Mouse (Mus musculus): ENCODE measurements around the gene Nexn.
"Not testable (repeated sequence)": the region's sequence is repeated elsewhere in the genome, so short reads cannot be mapped to it uniquely, and the experiment has no call there.

Gene Nexn

DNA sequence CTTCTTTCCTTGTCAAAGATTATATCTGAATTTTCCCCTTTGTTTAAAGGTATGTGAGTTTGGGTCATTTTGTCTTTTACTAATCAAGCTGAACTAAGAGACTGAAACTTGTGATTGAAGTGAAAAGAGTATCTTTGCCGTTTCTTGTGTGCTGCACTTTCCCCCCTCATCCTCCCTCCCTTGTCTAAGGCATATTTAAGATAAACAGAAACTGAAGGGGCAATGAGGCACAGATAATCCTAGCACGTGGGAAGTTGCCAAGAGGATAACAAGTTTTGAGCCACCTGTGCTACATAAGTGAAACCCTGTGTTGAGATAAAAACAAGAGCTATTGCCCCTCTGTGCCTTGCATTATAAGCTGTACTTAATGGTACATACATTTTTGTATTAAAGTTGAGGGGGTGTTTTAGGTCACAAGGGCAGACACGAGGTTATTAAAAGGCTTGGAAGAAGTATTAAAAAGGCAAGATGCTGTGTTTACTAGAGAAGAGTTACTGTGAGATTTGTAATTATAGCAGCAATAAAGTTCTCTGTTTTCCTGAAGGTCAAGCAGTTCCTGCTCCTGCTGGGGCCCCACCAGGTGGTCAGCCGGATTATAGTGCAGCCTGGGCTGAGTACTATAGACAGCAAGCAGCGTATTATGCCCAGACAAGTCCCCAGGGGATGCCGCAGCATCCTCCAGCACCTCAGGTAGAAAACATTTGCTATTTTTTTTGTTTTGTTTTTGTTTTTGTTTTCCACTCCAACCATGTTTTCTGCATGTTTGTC lies 34.6 kb downstream of the Nexn start:
- DNase-seq: no peak

DNA sequence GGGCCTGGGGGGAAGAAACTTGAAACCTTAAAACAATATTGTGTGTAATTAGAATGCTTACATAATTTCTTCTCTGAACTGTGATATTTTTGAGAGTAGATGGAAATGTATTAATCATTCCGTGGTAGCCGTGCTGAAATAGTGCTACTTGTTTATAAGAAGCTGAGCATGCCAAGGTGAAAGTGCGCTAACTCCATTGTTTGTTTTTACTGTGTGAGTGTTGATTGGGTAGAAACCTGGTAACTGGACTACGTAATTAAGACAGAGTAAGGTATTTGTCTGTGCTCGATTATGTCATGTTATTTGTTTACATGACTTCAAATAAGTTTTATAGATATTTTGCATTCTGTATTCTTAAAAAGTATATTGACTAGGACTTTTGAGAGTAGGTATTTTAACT lies 36.9 kb downstream of the Nexn start:
- DNase-seq: no peak

DNA sequence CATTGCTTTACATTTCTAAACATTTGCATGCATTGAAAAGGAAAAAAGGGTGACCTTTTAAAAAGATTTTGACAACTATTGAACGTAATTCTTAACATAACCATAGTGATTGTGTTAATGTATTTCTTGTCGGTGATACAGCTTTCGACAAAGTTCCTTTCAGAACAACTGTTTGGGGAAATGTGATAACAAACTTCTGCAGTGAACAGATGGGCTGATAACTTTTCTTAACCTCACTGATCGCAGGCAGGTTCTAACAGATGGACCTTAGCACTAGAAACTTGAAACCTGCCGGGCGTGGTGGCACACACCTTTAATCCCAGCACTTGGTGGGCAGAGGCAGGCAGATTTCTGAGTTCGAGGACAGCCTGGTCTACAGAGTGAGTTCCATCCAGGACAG lies 37.3 kb downstream of the Nexn start:
- no peak for DNase-seq

DNA sequence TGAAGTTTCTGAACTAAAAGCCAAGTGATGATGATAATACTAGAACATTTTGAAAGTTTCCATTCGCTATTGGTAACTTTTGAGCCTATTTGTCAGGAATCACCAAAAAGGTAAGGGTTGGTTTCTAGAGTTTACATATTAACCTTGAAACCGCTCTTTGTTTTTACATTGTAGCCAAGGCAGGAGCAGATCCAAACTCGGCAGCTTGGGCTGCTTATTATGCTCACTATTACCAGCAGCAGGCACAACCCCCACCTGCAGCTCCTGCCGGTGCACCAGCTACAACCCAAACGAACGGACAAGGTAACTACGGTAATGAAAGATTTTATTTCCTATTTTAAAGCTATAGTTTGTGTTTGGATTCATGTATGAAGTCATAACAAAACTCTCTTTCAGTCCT lies 40.2 kb downstream of the Nexn start:
- no peak for DNase-seq

DNA sequence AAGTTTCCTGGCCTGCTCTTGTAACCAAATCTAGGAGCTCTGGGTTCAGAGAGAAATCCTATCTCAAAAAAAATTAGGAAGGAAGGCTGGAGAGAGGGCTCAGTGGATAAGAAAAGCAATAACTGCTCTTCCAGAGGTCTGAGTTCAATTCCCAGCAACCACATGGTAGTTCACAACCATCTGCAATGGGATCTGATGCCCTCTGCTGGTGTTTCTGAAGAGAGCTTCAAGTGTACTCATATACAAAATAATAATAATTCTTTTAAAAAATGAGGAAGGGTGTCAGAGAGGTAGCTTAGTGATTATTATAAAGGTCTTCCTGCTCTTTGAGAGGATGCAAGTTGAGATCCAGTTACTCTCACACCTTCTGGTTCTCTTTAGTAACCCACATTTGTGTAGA lies 41.2 kb downstream of the Nexn start:
- DNase-seq: no peak

DNA sequence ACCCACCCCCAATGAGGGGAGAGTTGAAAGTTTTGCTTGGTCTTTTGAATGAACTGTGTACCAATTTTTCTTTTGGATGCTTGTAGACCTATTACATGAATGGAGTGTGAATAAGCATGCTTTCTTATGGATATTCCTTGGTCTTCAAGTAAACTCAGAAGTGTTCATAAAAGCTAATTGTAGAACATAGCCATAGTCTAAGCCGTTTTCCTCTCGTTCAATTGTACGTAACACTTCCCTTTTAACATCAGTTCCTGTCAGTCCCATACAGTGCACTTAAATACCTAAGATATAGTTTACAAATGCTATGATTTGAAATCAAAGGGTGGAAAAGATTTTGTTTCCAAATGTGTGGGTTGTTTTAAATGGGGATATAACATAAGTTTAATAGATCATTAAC lies 52.7 kb downstream of the Nexn start:
- DNase-seq: no peak

DNA sequence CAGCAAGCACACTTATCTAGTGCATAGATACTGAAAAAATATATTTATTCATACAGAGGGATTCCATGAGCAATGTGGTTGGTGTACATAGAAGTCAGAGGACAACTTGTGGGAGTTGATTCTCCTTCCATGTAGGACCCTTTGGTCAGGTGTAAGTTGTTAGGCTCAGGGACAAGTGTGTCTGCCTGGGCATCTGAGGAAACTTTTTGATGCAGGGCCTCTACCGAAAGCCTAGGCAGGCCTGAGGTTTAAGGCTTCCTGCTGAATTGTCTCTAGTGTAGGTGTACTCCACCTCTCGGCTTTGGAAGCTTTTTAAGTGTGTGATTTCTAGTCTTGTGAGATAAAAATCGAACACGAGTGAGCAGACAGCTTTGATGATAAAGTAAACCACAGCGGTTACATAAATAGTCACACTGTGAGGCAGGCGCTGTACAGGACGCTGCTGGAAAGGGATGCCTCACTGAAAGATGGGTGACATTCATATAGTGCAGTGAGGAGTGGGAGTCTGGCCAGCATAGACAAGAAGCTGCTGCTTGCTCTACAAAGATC lies 54.3 kb downstream of the Nexn start:
- DNase-seq: no peak

DNA sequence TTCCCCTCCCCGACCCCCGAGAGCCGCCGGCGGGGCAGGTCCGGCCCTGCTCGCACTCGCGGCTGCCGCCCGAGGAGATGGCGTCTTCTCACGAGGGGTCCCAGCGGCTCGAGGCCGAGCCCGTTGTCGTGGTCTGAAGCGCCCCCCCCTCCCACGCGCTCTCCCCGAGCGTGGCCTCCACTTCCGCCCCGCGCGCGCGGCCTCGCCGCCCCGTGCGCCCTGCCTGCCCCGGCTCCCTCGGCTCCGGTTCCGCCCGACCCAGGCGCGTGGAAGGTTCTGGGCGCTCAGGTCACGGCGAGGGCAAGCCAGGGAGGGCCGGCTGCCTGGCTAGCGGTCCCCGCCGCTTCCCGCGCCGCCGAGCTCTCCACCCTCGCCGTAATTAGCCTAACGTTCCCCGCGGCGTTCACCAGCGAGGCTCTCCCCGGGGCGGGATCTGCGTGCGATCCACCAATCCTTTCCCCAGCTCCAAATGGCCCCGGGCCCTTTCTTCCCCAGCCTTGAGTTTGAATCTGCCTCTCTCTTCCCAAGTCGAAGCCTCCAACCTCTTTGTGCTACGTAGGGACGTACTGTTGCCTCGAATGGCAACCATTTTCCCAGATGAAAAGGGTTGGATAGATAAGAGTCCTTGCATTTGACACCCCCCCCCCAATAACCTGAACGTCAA lies 55.3 kb downstream of the Nexn start:
- DNase-seq: peak; percentile 75

DNA sequence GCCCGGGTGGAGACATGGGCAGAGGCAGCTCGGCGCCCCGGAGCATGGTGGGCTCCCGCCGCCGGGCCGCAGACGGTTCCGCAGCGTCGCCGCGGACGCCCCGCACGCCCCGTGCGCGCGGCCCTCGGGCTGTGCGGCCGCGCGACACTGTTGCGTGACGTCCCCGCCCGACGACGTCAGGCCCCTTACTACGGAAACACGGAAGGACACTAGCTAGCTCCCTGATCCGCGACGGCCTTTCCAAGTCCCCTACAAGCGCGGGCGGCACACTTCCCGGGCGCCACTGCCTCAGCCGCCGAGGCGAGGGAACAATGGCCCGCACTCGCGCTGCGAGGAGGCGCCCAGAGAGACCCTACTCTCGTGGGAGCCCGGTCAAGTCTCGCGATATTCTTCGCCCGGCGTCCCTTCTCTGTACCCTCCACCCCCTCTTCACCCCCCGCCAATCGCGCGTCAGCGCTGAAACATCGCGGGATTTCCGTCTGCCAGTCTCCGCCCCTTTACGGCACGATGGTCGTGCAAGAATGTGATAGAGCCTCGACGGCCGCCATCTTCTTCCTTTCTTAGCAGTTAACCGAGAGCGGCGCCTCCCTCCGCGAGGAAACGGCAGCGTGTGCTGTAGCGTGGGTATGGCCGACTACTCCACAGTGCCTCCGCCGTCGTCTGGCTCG lies 56.0 kb downstream of the Nexn start, which contains the start of the genes Dnajb4 and Fubp1:
Gene Dnajb4 (minus strand): TSS at position 336 of the 668 bp plus-strand sequence.
Gene Fubp1 (plus strand): TSS at position 456 of the 668 bp plus-strand sequence.
- peak; percentile 100 for DNase-seq

DNA sequence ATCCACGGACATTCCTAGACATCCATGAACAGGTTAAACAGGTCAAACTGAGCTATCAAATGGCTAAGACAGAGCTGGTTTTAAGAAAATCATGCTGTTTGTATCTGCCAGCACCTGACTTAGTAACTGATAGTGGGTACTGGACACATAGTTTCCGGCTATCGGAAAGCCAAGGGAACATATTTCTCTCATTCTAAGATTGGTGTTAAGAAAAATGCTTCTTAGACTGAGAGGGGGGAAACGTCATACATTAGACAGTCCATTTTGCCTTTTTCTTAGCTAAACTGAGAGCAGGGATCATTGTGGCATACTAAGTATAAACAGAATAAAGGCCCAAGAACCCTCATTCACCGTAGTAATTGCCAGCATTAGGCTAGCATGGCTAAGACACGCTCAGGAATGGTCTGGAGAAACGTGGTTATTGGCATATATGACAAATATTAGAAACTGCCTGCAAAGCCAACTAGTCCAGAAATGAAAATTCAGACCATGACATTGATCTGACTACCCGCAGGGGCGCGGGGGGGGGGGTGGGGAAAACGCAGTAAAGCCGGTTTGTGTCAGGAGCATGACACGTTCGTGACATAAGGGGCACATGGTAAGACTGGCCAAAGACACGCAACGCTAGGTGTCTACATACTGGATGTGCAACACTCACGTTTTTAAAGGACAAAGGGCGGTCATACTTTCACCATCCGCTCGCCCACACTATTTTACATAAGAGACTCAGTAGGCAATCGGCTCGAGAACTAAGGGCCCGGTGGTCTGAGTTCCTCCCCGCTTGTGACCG lies 56.8 kb downstream of the Nexn start:
- peak; percentile 55 for DNase-seq

DNA sequence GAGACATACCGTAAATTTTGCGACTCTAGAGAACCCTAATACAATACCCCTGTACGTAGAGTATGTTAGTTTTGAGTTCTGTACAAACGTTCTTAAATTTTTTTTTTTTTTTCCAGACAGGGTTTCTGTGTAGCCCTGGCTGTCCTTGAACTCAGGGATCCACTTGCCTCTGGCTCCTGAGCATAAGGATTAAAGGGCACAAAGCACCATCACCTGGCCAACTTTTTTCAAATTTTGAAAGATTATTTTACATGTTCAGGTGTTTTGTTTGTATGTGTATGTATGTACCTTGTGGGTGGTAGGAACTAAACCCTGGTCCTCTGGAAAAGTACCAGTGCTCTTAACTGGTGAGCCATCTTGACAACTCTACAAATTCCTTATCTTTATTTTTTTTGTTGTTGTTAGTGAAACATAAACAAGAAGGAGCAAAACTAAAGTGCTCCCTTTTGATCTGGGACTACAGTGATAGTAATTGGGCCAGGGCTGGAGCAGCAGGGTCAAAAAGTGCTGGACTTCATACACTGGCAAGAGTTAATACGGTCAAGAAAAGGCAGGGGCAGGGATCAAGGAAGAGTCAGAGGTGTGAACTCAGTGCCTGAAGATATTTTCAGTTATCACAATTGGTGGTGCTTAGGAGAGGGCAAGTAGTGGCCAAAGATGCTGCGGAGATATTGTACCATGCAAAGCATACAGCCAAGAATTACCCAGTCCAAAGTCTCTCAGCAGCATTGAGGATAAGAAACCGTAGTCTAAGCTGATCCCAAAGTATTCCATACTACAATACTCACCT lies 57.9 kb downstream of the Nexn start:
- no peak for DNase-seq

DNA sequence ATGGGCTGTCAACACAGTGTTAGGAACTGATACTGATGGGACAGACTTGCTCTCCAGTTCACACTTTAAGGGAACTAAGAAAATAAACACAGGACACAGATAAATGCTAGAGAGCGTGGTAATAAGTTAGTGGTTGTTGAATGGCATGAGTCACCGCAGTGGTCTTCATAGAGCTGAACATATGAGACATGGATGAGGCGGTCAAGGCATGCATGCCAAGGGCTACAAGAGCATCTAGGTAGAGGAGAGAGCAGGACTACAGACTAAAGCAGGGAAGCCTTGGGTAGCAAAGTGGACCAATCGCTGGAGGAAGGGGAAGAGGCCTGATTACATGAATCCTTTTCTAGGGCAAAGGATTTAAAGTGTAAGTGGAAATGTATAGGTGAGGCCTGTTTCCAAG lies 59.0 kb downstream of the Nexn start:
- DNase-seq: no peak

DNA sequence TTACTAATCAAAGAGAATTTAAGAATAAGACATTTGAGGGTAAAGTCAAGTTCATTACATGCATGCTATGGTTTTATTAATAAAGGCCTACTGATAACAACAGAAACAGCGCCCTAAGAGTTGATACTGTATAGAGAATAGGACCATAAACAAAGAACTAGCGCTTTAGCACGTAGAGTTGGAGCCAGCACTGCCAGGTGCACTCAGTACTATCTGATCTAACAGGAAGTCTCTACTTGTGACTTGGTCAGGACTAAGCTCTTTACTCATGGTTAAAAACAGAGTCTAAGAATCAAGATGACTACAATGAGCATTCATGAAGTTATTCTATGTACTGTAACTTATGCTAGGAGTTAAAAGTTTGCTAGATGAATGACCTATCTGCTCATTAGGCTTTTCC lies 61.6 kb downstream of the Nexn start:
- DNase-seq: no peak

DNA sequence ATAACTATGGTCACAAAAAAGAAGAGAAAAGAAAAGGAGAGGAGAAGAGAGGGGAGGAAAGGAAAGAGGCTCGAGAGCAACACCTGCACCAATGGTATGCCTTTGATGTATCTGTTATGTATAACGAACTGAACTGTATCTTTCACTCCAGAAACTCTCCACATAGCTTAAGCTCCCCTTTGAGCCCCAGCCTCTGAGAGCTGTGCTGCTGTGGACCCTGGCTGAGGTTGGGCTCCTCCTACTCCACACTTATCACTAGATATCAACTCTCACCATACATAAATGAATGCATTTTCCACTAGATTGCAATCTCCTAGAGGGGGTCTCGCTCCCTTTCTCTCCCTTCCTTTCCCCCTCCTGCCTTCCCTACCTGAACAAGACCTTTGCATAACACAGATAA lies 62.2 kb downstream of the Nexn start:
- no peak for DNase-seq

DNA sequence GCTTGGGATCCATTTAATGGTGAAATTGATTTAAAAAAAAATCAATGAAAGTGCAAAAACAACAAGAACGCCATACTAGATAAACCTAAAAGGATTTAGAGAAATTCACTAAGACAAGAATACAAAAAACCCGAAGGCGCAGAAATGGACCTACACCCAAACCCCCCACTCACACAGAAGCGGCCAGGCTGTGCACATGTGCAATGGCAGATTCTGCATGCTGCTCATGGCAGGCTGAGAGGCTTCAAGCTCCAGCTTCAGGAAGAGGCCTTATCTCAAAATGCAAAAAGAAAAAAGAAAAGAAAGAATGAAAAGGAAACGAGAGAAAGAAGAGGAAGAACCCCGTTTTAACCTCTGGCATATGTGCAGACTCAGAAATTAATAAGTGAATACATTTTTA lies 62.7 kb downstream of the Nexn start:
- no peak for DNase-seq

DNA sequence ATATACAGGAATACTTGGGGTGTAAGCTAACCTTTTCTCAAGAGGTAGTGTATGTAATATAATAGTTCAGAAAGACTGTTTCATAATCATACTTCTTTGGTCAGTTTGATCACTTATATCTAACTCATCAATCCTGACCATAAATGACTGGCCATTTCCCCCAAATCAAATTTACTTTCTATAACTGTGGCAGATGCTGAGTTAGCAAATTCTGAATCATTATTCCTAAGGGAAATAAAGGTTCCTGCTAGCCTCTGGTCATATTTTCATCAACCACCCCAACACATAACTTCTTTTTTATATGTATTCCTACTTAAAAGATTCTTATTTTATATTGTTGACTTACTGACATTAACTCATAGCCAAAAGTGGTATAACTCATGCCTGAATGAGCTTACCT lies 63.2 kb downstream of the Nexn start:
- no peak for DNase-seq

DNA sequence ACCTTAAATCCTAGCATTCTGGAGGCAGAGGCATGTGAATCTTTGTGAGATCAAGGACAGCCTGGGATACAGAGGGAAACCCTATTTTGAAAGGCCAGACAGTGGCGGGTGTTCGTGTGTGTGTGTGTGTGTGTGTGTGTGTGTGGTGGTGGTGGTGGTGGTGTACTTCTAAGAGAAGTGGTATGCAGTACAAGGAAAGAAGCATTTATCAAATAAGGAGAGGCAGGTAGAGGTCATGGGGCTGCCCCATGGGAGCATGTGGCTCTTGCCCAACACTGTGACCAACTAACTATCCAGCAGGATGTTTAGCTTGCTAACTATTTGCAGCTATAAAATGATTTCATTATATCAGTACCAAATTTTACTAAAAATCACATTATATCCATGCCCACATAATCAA lies 64.5 kb downstream of the Nexn start:
- no peak for DNase-seq

DNA sequence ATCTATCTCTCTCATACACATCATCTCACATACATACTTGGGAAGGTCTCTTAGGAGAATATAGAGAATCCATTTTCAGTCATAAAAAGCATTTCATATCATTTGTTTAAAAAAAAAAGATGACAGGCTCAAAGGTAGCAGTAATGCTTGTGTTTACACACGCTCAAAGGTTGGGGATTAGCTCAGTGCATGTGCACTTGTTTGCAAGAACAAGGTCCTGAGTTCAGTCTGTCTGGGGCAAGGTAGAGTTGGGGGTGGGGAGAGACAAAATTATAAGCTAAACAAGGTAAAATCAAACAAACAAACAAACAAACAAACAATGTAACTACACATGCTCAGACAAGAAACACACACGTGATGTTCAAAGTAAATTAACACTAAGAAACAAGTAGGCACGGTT lies 65.0 kb downstream of the Nexn start:
- no peak for DNase-seq

DNA sequence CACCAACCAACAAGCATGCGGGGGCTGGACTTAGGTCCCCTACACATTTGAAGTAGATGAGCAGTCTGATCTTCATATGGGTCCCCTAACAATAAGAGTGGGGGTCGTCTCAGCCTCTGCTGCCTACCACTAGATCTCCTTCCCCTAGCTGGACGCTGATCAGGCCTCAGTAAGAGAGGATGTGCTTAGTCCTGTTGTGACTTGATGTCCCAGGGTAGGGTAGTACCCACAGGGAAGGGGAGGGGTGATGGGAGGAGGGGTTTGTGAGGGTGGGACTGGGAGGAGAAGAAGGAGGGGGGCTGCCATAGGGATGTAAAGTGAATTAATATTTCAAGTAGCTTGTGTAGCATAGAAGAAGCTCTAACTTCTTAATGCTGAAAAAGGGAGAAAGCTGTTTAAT lies 67.0 kb downstream of the Nexn start:
- no peak for DNase-seq

DNA sequence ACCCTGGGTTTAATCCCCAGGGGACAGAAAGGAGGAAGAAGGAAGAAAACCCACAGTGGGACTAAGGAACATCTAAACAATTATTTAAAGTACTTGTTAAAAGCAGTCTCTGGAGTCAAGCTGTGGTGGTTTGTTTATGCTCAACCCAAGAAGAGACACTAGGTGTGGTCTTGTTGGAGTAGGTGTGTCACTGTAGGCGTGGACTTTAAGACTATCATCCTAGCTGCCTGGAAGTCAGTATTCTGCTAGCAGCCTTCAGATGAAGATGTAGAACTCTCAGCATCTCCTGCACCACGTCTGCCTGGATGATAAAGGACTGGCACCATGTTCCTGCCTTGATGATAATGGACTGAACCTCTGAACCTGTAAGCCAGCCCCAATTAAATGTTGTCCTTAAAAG lies 68.9 kb downstream of the Nexn start:
- DNase-seq: not testable (repeated sequence)

DNA sequence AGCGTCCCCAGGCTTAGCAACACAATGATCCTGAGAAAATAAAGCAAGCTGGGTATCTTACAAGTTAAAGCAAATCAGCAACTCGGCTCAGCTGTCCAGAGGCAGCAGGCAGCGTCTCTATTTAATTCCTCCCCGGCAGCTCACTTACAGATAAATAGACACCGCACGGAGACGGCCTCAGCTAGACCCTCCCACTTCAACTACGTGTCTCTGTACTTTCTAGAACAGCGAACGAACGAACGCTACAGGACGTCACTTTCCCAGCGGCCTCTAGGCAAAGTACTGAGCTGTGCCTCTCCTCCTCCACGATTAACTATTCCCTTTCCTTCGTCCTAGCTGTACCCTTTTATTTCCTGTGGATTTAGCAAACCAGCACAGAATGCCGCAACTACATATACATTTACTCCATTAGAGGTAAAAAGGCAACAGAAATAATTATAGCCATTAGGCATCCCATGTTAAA lies 72.5 kb downstream of the Nexn start:
- peak; percentile 93 for DNase-seq

DNA sequence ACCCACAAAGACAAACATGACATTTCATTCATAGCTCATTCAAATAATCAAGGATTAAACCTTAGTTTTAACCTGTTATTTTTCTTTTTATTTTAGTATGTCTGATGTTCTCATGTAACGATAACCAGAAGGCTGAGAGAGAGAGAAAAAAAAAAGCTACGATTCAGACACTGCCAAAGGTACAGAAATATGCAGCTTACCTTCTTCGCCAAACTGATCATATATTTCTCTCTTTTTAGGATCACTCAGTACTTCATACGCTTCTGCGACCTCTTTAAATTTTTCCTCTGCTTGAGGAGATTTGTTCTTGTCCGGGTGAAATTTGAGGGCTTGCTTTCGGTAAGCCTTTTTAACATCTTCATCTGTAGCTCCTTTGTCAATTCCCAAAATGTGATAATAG lies 73.0 kb downstream of the Nexn start:
- DNase-seq: no peak
